Mouse (Mus musculus) spleen, adult 2 months (tissue): ENCODE measurements around the gene Tsc1.

Experiments used
- CTCF ChIP-seq: fragments of 200-500 bp; IDR thresholded peaks from 2 replicates; pipeline ENCODE4 v1.5.1; 2011; ENCODE audit warnings: mild to moderate bottlenecking, inconsistent platforms; ENCODE audit not compliant: insufficient read depth, insufficient read length, insufficient replicate concordance; ENCODE audit errors: extremely low read depth
- POLR2A ChIP-seq: fragments of 200-500 bp; IDR thresholded peaks from 2 replicates; pipeline ENCODE4 v1.6.1; 2011; ENCODE audit warnings: low read depth, low read length, inconsistent platforms

DNA sequence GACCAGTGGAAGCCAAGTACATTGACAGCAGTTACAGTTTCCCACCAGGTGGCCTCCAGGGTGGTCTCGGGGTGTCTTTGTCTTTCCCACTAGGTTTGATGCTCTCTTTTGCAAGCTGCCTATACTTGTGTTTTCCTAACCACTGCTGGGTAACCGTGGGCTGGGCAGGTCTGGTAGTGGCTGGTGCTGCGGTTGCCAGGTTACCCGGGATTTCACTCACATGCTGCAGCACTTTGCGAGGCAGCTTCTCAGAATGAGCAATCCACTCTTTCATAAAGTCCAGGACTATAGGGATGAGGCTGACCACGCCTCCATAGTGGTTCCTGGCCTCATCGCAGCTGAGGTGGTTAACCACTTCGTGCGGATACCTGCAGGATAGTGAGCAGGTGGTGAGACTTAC is 51.7 kb downstream of the Tsc1 start:
- no peak for TF ChIP-seq POLR2A
- no peak for TF ChIP-seq CTCF
